Mouse (Mus musculus) macrophage (primary cell): ENCODE results near the gene Zfp456. TPM values are rescaled to one million over a fixed set of nuclear protein-coding genes. Genes with fewer than 3 reads are reported as not detected.
A peak's percentile ranks its signal among the peaks of the same experiment; 100 is the strongest.
"Not testable (repeated sequence)": the region's sequence is repeated elsewhere in the genome, so short reads cannot be mapped to it uniquely, and the experiment has no call there.

Experiments used
- H3K27ac ChIP-seq: fragments of 350-480 bp; formaldehyde crosslinking; 2 replicates; pipeline ENCODE4 v1.9.0; 2021
- H3K36me3 ChIP-seq: fragments of 350-480 bp; formaldehyde crosslinking; 2 replicates; pipeline ENCODE4 v1.9.0; 2021; ENCODE audit errors: inconsistent target
- H3K4me3 ChIP-seq: fragments of 350-480 bp; formaldehyde crosslinking; 2 replicates; pipeline ENCODE4 v1.9.0; 2021; ENCODE audit errors: inconsistent target
- H3K79me2 ChIP-seq: fragments of 350-480 bp; formaldehyde crosslinking; 2 replicates; pipeline ENCODE4 v1.9.0; 2021; ENCODE audit errors: inconsistent target
- WGBS: methylation state at CpG from one replicate; pipeline ENCODE4 v1.1.7; 2026; ENCODE audit warnings: inconsistent platforms; ENCODE audit not compliant: missing documents; 5-methylcytosine and 5-hydroxymethylcytosine counted together
- polyA plus RNA-seq: library from polyadenylated mRNA; stranded (reverse); fragments of 250-400 nt; gene quantifications from 3 replicates; pipeline ENCODE4 v1.2.4, GENCODE M21; 2018; ENCODE audit warnings: inconsistent platforms
- total RNA-seq, 78 experiments: library from RNA; depleted of rRNA; stranded (reverse); fragments of 250-400 nt; gene quantifications; 1 replicate in 9 of 78; 2 replicates in 24 of 78; 3 replicates in 43 of 78; 4 replicates in 2 of 78; pipeline ENCODE4 v1.2.4; 2018; ENCODE audit warnings: inconsistent platforms in 56 of 78

The Zfp456 gene
- 10 to 100 TPM in 14 of 26 experiments, 1 to 10 TPM in 12; 3.0 to 18.7 (median 10.6) TPM for total RNA-seq (2018; cell fraction: chromatin; rRNA removed)
- total RNA-seq (2018; cell fraction: cytosol; rRNA removed) = 1 to 10 TPM; 2.1 to 5.5 (median 4.2) TPM
- total RNA-seq (2018; cell fraction: nucleus; rRNA removed) = 10 to 100 TPM in 8 of 26 experiments, 1 to 10 TPM in 18; 3.0 to 16.2 (median 8.9) TPM
- 2.0 to 3.9 TPM (median 3.4 TPM) in 3 replicates for polyA plus RNA-seq

GRCm38 (mm10) chr13:67375050-67375911, at the start of gene Zfp456, which contains the start of gene Gm28041:
Zfp456 (minus strand) TSS chr13:67375810.
Gm28041 (minus strand) TSS chr13:67375733.
- WGBS = 3% methylated on average over 13 of the region's 15 CpGs

GRCm38 (mm10) chr13:67422532-67422931, 46.9 kb upstream of the Zfp456 start:
- WGBS = 90% methylated on average over 2 of the region's 2 CpGs
- H3K4me3 ChIP-seq, H3K36me3 ChIP-seq: not testable (repeated sequence)

More at GRCm38 (mm10) chr13:67375050-67375911, at the start of gene Zfp456, which contains the start of gene Gm28041:
- Histone ChIP-seq H3K4me3 (peak within 1 kb of the TSS; percentile 64), H3K27ac (peak within 1 kb of the TSS; percentile 58), H3K79me2 (peaks cover 11% of the 10 kb centered on the region; the same call in 1 of the 2 replicates)
- H3K36me3 ChIP-seq = not testable (repeated sequence)

GRCm38 (mm10) chr13:67421207-67421857, 45.7 kb upstream of the Zfp456 start, which contains the start of gene Zfp459:
Zfp459 (minus strand) TSS chr13:67421418.
- Histone ChIP-seq H3K27ac (no peak within 1 kb of the TSS), H3K36me3 (no peaks in the 10 kb centered on the region), H3K4me3 (peak within 1 kb of the TSS; percentile 45), H3K79me2 (no peaks in the 10 kb centered on the region)
- 5% methylated on average over 22 of the region's 22 CpGs for WGBS

More at GRCm38 (mm10) chr13:67422532-67422931, 46.9 kb upstream of the Zfp456 start:
- not testable (repeated sequence) for H3K27ac ChIP-seq, H3K79me2 ChIP-seq

DNA sequence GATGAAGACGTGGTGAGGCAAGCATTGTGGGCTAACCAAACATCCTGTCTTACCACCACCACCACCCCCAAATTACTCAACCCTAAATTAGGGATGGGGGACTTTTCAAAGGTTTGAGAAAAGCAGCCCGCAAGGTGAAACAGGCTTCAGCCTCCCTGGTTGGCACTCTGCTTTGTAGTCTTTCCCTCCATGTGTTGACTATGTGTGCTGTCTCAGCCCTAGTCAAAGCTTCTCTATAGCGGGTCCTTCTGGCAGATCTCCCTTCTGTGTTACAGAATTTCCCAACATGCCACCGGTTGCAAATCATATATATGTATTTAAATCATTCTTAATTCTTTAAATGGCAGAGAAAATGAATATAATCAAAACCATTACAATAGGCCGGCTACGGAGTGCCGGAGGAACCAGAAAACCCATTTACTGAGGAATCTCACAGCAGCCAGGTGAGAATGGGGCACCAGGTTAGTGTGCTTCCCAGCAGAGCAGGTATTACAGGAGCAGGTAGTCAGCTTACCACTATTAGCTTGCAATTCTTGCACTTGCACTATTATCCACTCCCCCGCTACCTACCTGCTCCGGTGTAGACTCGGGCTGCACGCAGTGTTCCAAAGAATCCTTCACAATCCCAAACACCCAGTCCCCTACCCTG, 45.1 kb upstream of the Zfp456 start:
- no peaks in the 10 kb centered on the region for H3K79me2 ChIP-seq
- peak overlapping the region; percentile 45 for H3K4me3 ChIP-seq
- WGBS = 53% methylated on average over 11 of the region's 11 CpGs
- H3K36me3 ChIP-seq = no peaks in the 10 kb centered on the region
- no peak overlapping the region for H3K27ac ChIP-seq

- Histone ChIP-seq H3K79me2 (no peaks in the 10 kb centered on the region), H3K4me3 (no peak overlapping the region), H3K27ac (no peak overlapping the region), H3K36me3 (no peaks in the 10 kb centered on the region)
- 89% methylated on average over 3 of the region's 3 CpGs for WGBS
Measured at GRCm38 (mm10) chr13:67416811-67417210, 41.2 kb upstream of the Zfp456 start.

DNA sequence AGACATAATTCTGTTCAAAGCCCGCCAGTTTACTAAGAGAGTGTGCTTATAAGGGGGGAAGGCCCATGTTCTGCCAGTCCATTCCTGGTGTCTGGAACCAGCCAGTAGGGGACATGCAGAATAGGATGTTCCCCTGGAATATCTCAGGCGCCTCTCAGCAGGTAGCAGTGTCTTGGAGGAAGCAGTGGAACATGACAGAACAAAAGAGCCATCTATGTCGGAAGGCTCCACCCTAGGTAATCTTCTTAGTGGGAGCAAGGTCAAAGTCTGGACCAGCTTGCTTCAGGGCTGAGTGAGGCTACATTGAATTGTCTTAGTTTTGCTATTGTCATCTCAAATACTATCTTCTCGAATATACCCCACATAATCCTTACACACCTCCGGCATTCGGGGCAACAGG, 40.1 kb upstream of the Zfp456 start:
- WGBS = 94% methylated on average over 6 of the region's 6 CpGs
- H3K79me2 ChIP-seq = no peaks in the 10 kb centered on the region
- H3K36me3 ChIP-seq = no peaks in the 10 kb centered on the region
- no peak overlapping the region for H3K4me3 ChIP-seq
- H3K27ac ChIP-seq = no peak overlapping the region

DNA sequence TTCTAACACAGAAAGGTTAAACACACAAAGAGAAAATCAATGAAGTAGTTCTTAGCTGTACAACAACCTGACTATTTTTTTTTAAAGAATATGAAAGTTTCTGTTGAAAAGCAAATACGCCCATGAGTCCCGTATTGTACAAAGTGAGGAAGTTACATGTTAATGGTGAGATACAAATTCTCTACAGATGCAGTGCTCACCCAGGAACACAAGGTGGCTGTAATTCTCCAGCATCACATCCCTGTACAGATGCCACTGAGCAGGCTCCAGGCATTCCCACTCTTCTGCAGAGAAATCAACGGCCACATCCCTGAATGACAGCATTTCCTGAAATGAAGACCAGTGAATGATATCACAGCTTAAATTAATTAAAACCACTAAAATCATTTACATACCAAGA, 38.0 kb upstream of the Zfp456 start:
- H3K4me3 ChIP-seq, H3K27ac ChIP-seq, H3K79me2 ChIP-seq, H3K36me3 ChIP-seq: not testable (repeated sequence)
- WGBS = 62% methylated on average over 3 of the region's 3 CpGs

GRCm38 (mm10) chr13:67399183-67399903, 23.7 kb upstream of the Zfp456 start, which contains the start of gene Zfp429:
Zfp429 (minus strand) TSS chr13:67399819.
- 5% methylated on average over 12 of the region's 16 CpGs for WGBS
- H3K27ac ChIP-seq = peak within 1 kb of the TSS; percentile 64
- peaks cover 20% of the 10 kb centered on the region for H3K79me2 ChIP-seq
- peak within 1 kb of the TSS; percentile 64 for H3K4me3 ChIP-seq
- H3K36me3 ChIP-seq = not testable (repeated sequence)

- H3K4me3 ChIP-seq, H3K36me3 ChIP-seq, H3K27ac ChIP-seq: not testable (repeated sequence)
- 51% methylated on average over 3 of the region's 3 CpGs for WGBS
- peaks cover 11% of the 10 kb centered on the region; the same call in 1 of the 2 replicates for H3K79me2 ChIP-seq
Measured at GRCm38 (mm10) chr13:67376255-67376654, 645 bp upstream of the Zfp456 start.

DNA sequence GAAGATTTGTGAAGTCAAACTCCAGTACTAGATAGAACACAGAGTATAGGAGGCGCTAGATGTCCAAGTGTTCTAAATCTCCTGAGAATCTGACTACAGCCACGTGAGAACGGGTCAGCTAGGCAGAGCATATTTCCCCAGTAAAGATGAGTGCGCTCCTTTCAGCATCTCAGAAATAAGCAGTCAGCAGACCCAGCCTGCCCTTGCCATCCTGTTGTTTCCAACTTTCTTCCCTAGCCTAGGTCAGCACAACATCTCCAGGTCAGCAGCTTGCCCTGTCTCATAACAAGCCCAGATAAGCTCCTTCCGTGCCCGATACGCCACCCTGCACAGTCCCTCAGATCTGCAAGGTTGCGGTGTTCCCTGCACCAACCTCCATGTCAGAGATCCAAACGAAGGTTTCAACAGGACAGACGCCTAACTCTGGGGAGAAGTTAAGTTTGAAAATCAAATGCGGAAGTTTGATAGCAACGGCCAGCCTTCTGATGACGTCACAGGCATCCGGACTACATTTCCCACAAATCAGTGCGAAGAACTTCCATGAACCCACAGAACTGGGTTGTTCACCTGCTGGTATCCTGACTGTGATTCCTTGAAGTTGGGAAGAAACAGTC, 15.4 kb downstream of the Zfp456 start, which contains the start of the genes Gm28044 and Zfp953:
Gm28044 (minus strand) TSS at position 406 of the 614 bp plus-strand sequence.
Zfp953 (minus strand) TSS at position 475 of the 614 bp plus-strand sequence.
- 1% methylated on average over 15 of the region's 15 CpGs for WGBS

GRCm38 (mm10) chr13:67351854-67352253, 23.8 kb downstream of the Zfp456 start:
- Histone ChIP-seq H3K36me3 (peaks cover 9% of the 10 kb centered on the region; the same call in 1 of the 2 replicates), H3K4me3 (no peak overlapping the region), H3K79me2 (peaks cover 65% of the 10 kb centered on the region), H3K27ac (no peak overlapping the region)

More for the DNA sequence above, 15.4 kb downstream of the Zfp456 start, which contains the start of the genes Gm28044 and Zfp953:
- peak within 1 kb of the TSS; percentile 91 for H3K27ac ChIP-seq
- peak within 1 kb of the TSS; percentile 95 for H3K4me3 ChIP-seq
- no peaks in the 10 kb centered on the region for H3K36me3 ChIP-seq
- H3K79me2 ChIP-seq = peaks cover 45% of the 10 kb centered on the region

GRCm38 (mm10) chr13:67343422-67343821, 32.2 kb downstream of the Zfp456 start:
- H3K4me3 ChIP-seq = no peak overlapping the region
- H3K36me3 ChIP-seq = peaks cover 49% of the 10 kb centered on the region
- H3K27ac ChIP-seq = no peak overlapping the region
- whole genome bisulfite sequencing = 30% methylated on average over 2 of the region's 2 CpGs
- H3K79me2 ChIP-seq = peaks cover 5% of the 10 kb centered on the region; the same call in 1 of the 2 replicates

DNA sequence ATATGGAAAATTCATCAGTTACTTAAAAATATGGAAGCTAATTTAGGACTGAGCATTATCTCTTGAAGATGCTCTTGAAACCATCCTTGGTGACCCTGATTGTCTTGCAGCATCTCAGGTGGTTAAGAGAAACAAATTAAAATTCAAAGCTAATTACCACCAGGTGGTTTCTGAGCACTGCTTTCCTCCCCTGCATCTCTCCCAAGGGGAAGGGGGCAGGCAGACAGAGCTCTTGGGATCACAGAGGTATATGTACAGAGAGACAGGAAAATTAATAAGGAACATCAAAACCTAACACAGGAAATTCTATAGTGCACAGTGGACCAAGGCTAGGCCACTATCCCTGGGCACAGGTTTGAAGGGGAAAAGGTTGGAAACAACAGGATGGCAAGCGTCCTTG, 42.7 kb downstream of the Zfp456 start:
- H3K36me3 ChIP-seq = no peaks in the 10 kb centered on the region
- peak overlapping the region; percentile 56 for H3K4me3 ChIP-seq
- H3K27ac ChIP-seq = peak overlapping the region; percentile 42; the same call in 1 of the 2 replicates
- WGBS = 67% methylated on average over 1 of the region's 1 CpGs
- peaks cover 11% of the 10 kb centered on the region; the same call in 1 of the 2 replicates for H3K79me2 ChIP-seq
